Mouse (Mus musculus) heart, embryonic 16.5 days (tissue): ENCODE data around the gene Nfia. TPM values are rescaled to one million over a fixed set of nuclear protein-coding genes. Genes with fewer than 3 reads are reported as not detected.

Experiments used
- ATAC-seq: fragments of 200-750 bp; cut with Nextera tagmentation; replicated peaks from 2 replicates; pipeline ENCODE4 v1.8.0; 2017; ENCODE audit warnings: moderate number of reproducible peaks; ENCODE audit not compliant: insufficient read depth, low FRiP score; ENCODE audit errors: extremely low read depth
- H3K27ac ChIP-seq: fragments of 300-500 bp; sonication (generic); 2 replicates; pipeline ENCODE4 v1.5.1; 2014; ENCODE audit warnings: mild to moderate bottlenecking, low read length, control low read depth, moderate library complexity
- H3K27me3 ChIP-seq: fragments of 300-500 bp; sonication (generic); 2 replicates; pipeline ENCODE4 v1.6.1; 2014; ENCODE audit warnings: low read length, mixed read lengths; ENCODE audit not compliant: control insufficient read depth, insufficient read depth
- H3K36me3 ChIP-seq: fragments of 300-500 bp; sonication (generic); 2 replicates; pipeline ENCODE4 v1.6.1; 2014; ENCODE audit not compliant: control insufficient read depth, insufficient read depth
- H3K4me1 ChIP-seq: fragments of 300-500 bp; sonication (generic); 2 replicates; pipeline ENCODE4 v1.6.1; 2014; ENCODE audit warnings: low read length, mixed read lengths; ENCODE audit not compliant: control insufficient read depth, insufficient read depth
- H3K4me2 ChIP-seq: fragments of 300-500 bp; sonication (generic); 2 replicates; pipeline ENCODE4 v1.6.1; 2014; ENCODE audit warnings: low read depth, mild to moderate bottlenecking, control low read depth, low read length
- H3K4me3 ChIP-seq: fragments of 300-500 bp; sonication (generic); 2 replicates; pipeline ENCODE4 v1.5.1; 2014; ENCODE audit warnings: mild to moderate bottlenecking, control low read depth, low read length
- H3K9ac ChIP-seq: fragments of 300-500 bp; sonication (generic); 2 replicates; pipeline ENCODE4 v1.6.1; 2014; ENCODE audit warnings: low read length, control low read depth
- H3K9me3 ChIP-seq: fragments of 300-500 bp; sonication (generic); replicated peaks from 2 replicates; pipeline ENCODE4 v1.6.1; 2016; ENCODE audit warnings: low read length; ENCODE audit not compliant: control insufficient read depth
- WGBS: fragments of 180-500 bp; shearing (Covaris S2); extraction: QIAGEN DNeasy Blood & Tissue Kit; methylation state at CpG from one replicate; pipeline ENCODE4 v1.1.7; 2014; 5-methylcytosine and 5-hydroxymethylcytosine counted together
- polyA plus RNA-seq: library from polyadenylated mRNA; unstranded; fragments of >200 nt; fragmentation: Nextera tagmentation; extraction: Ambion mirVana; gene quantifications from 2 replicates; pipeline ENCODE4 v1.2.1, GENCODE M21; 2015

Gene Nfia
- polyA plus RNA-seq, 1 experiment from 2014 or later = 37.3 TPM

DNA sequence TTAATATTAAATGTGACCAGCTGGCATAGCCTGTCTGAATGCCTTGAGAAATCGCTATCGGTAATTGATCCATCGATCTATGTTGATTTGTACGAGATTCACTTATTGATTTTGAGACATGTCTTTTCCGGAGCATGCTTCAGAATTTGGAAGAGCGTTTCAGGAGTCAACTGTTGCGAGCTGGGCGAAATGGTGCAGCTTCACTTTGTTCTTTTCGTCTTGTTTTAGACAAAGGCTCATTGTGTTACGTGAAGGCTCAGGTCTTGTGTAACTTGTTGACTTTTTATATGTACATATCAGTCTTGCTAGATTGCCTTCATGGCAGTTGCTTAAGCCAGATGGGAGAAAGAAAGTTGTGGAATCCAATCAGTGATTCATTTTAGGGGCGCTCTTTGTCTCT lies 11.7 kb downstream of the Nfia start:
- Histone ChIP-seq H3K27me3 (no peaks in the 10 kb centered on the region), H3K4me1 (peaks cover 18% of the 10 kb centered on the region), H3K36me3 (peaks cover 24% of the 10 kb centered on the region), H3K9ac (no peak overlapping the region), H3K4me2 (no peak overlapping the region), H3K9me3 (no peaks in the 10 kb centered on the region), H3K4me3 (no peak overlapping the region), H3K27ac (no peak overlapping the region)
- WGBS = 85% methylated on average over 11 of the region's 11 CpGs
- no peak for ATAC-seq

- Histone ChIP-seq H3K4me1 (peaks cover 15% of the 10 kb centered on the region), H3K36me3 (peaks cover 28% of the 10 kb centered on the region), H3K27ac (no peak overlapping the region)
Measured at GRCm38 (mm10) chr4:97785547-97786271, 13.2 kb downstream of the Nfia start.

GRCm38 (mm10) chr4:97786571-97786970 lies 14.0 kb downstream of the Nfia start:
- H3K9me3 ChIP-seq = no peaks in the 10 kb centered on the region
- WGBS = 68% methylated on average over 8 of the region's 8 CpGs
- no peak overlapping the region for H3K9ac ChIP-seq
- H3K4me3 ChIP-seq = no peak overlapping the region
- H3K27me3 ChIP-seq = no peaks in the 10 kb centered on the region
- no peak overlapping the region for H3K4me2 ChIP-seq
- no peak overlapping the region for H3K27ac ChIP-seq
- peaks cover 11% of the 10 kb centered on the region for H3K4me1 ChIP-seq
- ATAC-seq = no peak
- H3K36me3 ChIP-seq = peaks cover 28% of the 10 kb centered on the region

More at GRCm38 (mm10) chr4:97785547-97786271, 13.2 kb downstream of the Nfia start:
- Histone ChIP-seq H3K4me3 (no peak overlapping the region), H3K9ac (no peak overlapping the region), H3K9me3 (no peaks in the 10 kb centered on the region), H3K27me3 (no peaks in the 10 kb centered on the region), H3K4me2 (no peak overlapping the region)
- no peak for ATAC-seq
- WGBS = 81% methylated on average over 8 of the region's 8 CpGs

DNA sequence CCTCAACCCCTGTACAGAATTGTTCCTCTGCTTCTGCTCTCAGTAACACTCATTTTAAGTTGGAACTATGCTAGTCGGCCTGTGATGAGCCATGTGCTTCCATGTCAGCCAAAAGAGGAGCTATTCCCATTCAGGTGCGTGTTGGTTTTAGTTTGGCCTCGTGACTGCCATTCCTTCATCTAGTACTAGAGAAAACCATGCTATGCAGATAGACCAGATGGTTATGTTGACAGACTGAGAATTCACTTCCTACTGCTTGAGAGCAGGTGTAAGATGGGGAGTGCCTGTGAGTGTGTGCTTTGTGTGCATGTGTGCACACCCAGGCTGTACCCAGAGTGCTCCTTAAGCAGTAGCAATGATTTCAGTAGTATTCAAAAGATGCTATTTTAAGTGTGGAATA lies 15.0 kb downstream of the Nfia start:
- H3K36me3 ChIP-seq = peaks cover 28% of the 10 kb centered on the region
- no peak overlapping the region for H3K4me2 ChIP-seq
- no peak for ATAC-seq
- peaks cover 9% of the 10 kb centered on the region; the same call in 1 of the 2 replicates for H3K4me1 ChIP-seq
- H3K27ac ChIP-seq = no peak overlapping the region
- 61% methylated on average over 3 of the region's 3 CpGs for WGBS
- H3K4me3 ChIP-seq = no peak overlapping the region
- no peaks in the 10 kb centered on the region for H3K9me3 ChIP-seq
- no peaks in the 10 kb centered on the region for H3K27me3 ChIP-seq
- no peak overlapping the region for H3K9ac ChIP-seq

- H3K36me3 ChIP-seq = peaks cover 21% of the 10 kb centered on the region
- H3K9ac ChIP-seq = no peak overlapping the region
- no peak overlapping the region for H3K4me2 ChIP-seq
- peaks cover 10% of the 10 kb centered on the region; the same call in 1 of the 2 replicates for H3K4me1 ChIP-seq
- H3K4me3 ChIP-seq = no peak overlapping the region
- no peaks in the 10 kb centered on the region for H3K9me3 ChIP-seq
- 68% methylated on average over 4 of the region's 4 CpGs for WGBS
- ATAC-seq = no peak
- peak overlapping the region; percentile 31; the same call in 1 of the 2 replicates for H3K27ac ChIP-seq
- no peaks in the 10 kb centered on the region for H3K27me3 ChIP-seq
Measured at GRCm38 (mm10) chr4:97788537-97788936, 16.0 kb downstream of the Nfia start.

GRCm38 (mm10) chr4:97793931-97794330 lies 21.4 kb downstream of the Nfia start:
- 81% methylated on average over 10 of the region's 10 CpGs for WGBS
- no peak overlapping the region for H3K27ac ChIP-seq
- H3K4me3 ChIP-seq = no peak overlapping the region
- ATAC-seq = no peak
- no peaks in the 10 kb centered on the region for H3K27me3 ChIP-seq
- H3K9me3 ChIP-seq = no peaks in the 10 kb centered on the region
- no peak overlapping the region for H3K9ac ChIP-seq
- H3K4me1 ChIP-seq = peaks cover 19% of the 10 kb centered on the region
- H3K36me3 ChIP-seq = peaks cover 10% of the 10 kb centered on the region
- no peak overlapping the region for H3K4me2 ChIP-seq

DNA sequence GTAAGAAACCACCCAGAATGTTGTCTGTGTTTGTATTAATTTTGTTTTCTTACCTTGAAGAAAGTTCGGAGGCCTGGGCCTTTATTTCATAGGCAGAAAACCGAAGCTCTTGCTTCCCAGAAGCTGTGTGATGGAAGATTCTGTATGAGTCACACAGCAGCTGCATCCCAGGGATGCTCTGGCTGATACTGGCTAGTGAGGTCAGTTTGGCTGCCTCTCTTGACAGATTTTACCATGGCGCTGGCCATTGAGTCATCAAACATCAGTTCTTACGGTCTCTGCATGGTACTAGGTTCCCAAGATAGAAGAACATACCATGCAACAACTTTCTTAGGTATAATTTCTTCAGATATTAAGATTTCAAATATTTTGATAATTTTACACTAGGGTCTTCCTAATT lies 22.3 kb downstream of the Nfia start:
- H3K9me3 ChIP-seq = no peaks in the 10 kb centered on the region
- H3K9ac ChIP-seq = no peak overlapping the region
- no peak overlapping the region for H3K4me2 ChIP-seq
- ATAC-seq = no peak
- peaks cover 10% of the 10 kb centered on the region for H3K36me3 ChIP-seq
- no peak overlapping the region for H3K4me3 ChIP-seq
- 79% methylated on average over 4 of the region's 4 CpGs for WGBS
- peaks cover 19% of the 10 kb centered on the region for H3K4me1 ChIP-seq
- no peaks in the 10 kb centered on the region for H3K27me3 ChIP-seq
- no peak overlapping the region for H3K27ac ChIP-seq

DNA sequence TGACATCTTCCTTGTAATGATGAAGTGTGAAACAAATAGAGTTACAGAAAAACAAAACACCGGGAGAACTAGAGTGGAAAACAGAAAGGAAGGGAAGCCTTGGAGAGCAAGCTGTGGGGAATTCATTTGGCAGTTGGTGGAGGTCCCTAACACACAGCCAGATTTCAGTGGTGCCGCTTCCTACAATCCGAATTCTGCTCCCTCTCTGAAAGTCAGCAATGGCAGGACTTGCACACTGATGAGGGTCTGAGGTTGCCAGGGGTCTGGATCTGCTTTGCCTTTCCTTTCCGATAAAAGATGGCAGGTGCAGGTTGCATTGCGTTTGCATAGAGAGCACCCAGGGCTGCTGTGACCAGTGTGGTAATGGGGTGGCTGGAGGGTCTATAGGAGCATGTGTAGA lies 23.4 kb downstream of the Nfia start:
- Histone ChIP-seq H3K36me3 (peaks cover 6% of the 10 kb centered on the region), H3K27me3 (no peaks in the 10 kb centered on the region), H3K9ac (no peak overlapping the region), H3K4me3 (no peak overlapping the region), H3K4me2 (no peak overlapping the region), H3K9me3 (no peaks in the 10 kb centered on the region), H3K27ac (no peak overlapping the region), H3K4me1 (peaks cover 19% of the 10 kb centered on the region)
- ATAC-seq = no peak
- WGBS = 79% methylated on average over 5 of the region's 5 CpGs

- Histone ChIP-seq H3K27me3 (no peaks in the 10 kb centered on the region), H3K27ac (no peak overlapping the region), H3K36me3 (peaks cover 7% of the 10 kb centered on the region), H3K4me1 (peaks cover 19% of the 10 kb centered on the region), H3K4me2 (no peak overlapping the region), H3K9ac (no peak overlapping the region), H3K9me3 (no peaks in the 10 kb centered on the region), H3K4me3 (no peak overlapping the region)
- ATAC-seq = no peak
- 75% methylated on average over 10 of the region's 10 CpGs for WGBS
Measured at GRCm38 (mm10) chr4:97796505-97796904, 24.0 kb downstream of the Nfia start.
